Mouse (Mus musculus) forebrain, postnatal 0 days (tissue): ENCODE results near the gene Nrxn3. TPM values are rescaled to one million over a fixed set of nuclear protein-coding genes. Genes with fewer than 3 reads are reported as not detected.

Experiments
- ATAC-seq: fragments of 200-750 bp; cut with Nextera tagmentation; 2 replicates; pipeline ENCODE4 v1.8.0; 2017; ENCODE audit warnings: mild to moderate bottlenecking, moderate library complexity
- DNase-seq: peaks from one replicate; pipeline ENCODE4 v3.0.0-alpha.2; 2015
- H3K27ac ChIP-seq: fragments of 300-500 bp; sonication (generic); 2 replicates; pipeline ENCODE4 v1.5.1; 2014; ENCODE audit warnings: low read depth, mild to moderate bottlenecking, antibody characterized with exemption, low read length, moderate library complexity, mixed read lengths
- H3K27me3 ChIP-seq: fragments of 300-500 bp; sonication (generic); 2 replicates; pipeline ENCODE4 v1.6.1; 2014; ENCODE audit warnings: mild to moderate bottlenecking, low read length, mixed read lengths; ENCODE audit not compliant: insufficient read depth
- H3K36me3 ChIP-seq: fragments of 300-500 bp; sonication (generic); 2 replicates; pipeline ENCODE4 v1.6.1; 2014; ENCODE audit warnings: mild to moderate bottlenecking, moderate library complexity; ENCODE audit not compliant: insufficient read depth
- H3K4me1 ChIP-seq: fragments of 300-500 bp; sonication (generic); 2 replicates; pipeline ENCODE4 v1.6.1; 2014; ENCODE audit warnings: antibody characterized with exemption; ENCODE audit not compliant: insufficient read depth
- H3K4me2 ChIP-seq: fragments of 300-500 bp; sonication (generic); 2 replicates; pipeline ENCODE4 v1.6.1; 2014; ENCODE audit warnings: low read depth, mild to moderate bottlenecking, moderate library complexity
- H3K4me3 ChIP-seq: fragments of 300-500 bp; sonication (generic); 2 replicates; pipeline ENCODE4 v1.5.1; 2014; ENCODE audit warnings: low read depth, low read length, mixed read lengths
- H3K9ac ChIP-seq: fragments of 300-500 bp; sonication (generic); 2 replicates; pipeline ENCODE4 v1.6.1; 2014; ENCODE audit warnings: mild to moderate bottlenecking
- H3K9me3 ChIP-seq: fragments of 300-500 bp; sonication (generic); 2 replicates; pipeline ENCODE4 v1.6.1; 2016; ENCODE audit warnings: low read length
- CTCF ChIP-seq: sonication (generic); IDR thresholded peaks from 2 replicates; pipeline ENCODE4 v1.5.1; 2016; ENCODE audit warnings: antibody characterized with exemption, control low read depth, low read depth
- WGBS: fragments of 180-500 bp; shearing (Covaris S2); extraction: QIAGEN DNeasy Blood & Tissue Kit; methylation state at CpG from one replicate; pipeline ENCODE4 v1.1.7; 2014; 5-methylcytosine and 5-hydroxymethylcytosine counted together
- polyA plus RNA-seq: library from polyadenylated mRNA; unstranded; fragments of >200 nt; fragmentation: Nextera tagmentation; extraction: Ambion mirVana; gene quantifications from 2 replicates; pipeline ENCODE4 v1.2.1, GENCODE M21; 2015
- total RNA-seq: library from RNA; depleted of rRNA; stranded (reverse); fragments of >200 nt; gene quantifications from 2 replicates; pipeline ENCODE4 v1.2.3, GENCODE M21; 2014

Gene Nrxn3
- total and polyA plus RNA-seq, 2 experiments from 2014 or later, result 59.9 to 94.6 TPM

GRCm38 (mm10) chr12:88808947-88809346, 86.3 kb downstream of the Nrxn3 start:
- no peaks in the 10 kb centered on the region for H3K27me3 ChIP-seq
- H3K4me1 ChIP-seq, result no peaks in the 10 kb centered on the region
- 100% methylated on average over 1 of the region's 1 CpGs for WGBS
- no peak for TF ChIP-seq CTCF
- H3K27ac ChIP-seq, result no peak overlapping the region
- no peak overlapping the region for H3K9ac ChIP-seq
- no peak for ATAC-seq
- H3K4me3 ChIP-seq, result no peak overlapping the region
- DNase-seq, result no peak
- H3K4me2 ChIP-seq, result no peak overlapping the region
- no peaks in the 10 kb centered on the region for H3K36me3 ChIP-seq
- H3K9me3 ChIP-seq, result no peaks in the 10 kb centered on the region

GRCm38 (mm10) chr12:88812173-88812572, 89.5 kb downstream of the Nrxn3 start:
- Histone ChIP-seq H3K36me3 (no peaks in the 10 kb centered on the region), H3K27ac (peak overlapping the region; percentile 29; the same call in 1 of the 2 replicates), H3K4me2 (no peak overlapping the region), H3K4me1 (no peaks in the 10 kb centered on the region), H3K9ac (no peak overlapping the region), H3K4me3 (no peak overlapping the region), H3K27me3 (no peaks in the 10 kb centered on the region), H3K9me3 (no peaks in the 10 kb centered on the region)
- no peak for TF ChIP-seq CTCF
- no peak for DNase-seq
- WGBS, result 60% methylated on average over 5 of the region's 5 CpGs
- ATAC-seq, result peak; percentile 51

GRCm38 (mm10) chr12:88816865-88817264, 94.2 kb downstream of the Nrxn3 start:
- H3K27ac ChIP-seq, result no peak overlapping the region
- no peak overlapping the region for H3K9ac ChIP-seq
- DNase-seq (no peak), ATAC-seq (no peak)
- H3K4me3 ChIP-seq, result no peak overlapping the region
- no peak overlapping the region for H3K4me2 ChIP-seq
- no peaks in the 10 kb centered on the region for H3K4me1 ChIP-seq
- H3K27me3 ChIP-seq, result no peaks in the 10 kb centered on the region
- no peaks in the 10 kb centered on the region for H3K36me3 ChIP-seq
- 76% methylated on average over 5 of the region's 5 CpGs for WGBS
- no peaks in the 10 kb centered on the region for H3K9me3 ChIP-seq
- no peak for TF ChIP-seq CTCF

- DNase-seq (no peak), ATAC-seq (no peak)
- Histone ChIP-seq H3K27me3 (no peaks in the 10 kb centered on the region), H3K4me2 (no peak overlapping the region), H3K27ac (no peak overlapping the region), H3K4me1 (no peaks in the 10 kb centered on the region), H3K9me3 (no peaks in the 10 kb centered on the region), H3K4me3 (no peak overlapping the region), H3K9ac (no peak overlapping the region), H3K36me3 (no peaks in the 10 kb centered on the region)
- WGBS, result 76% methylated on average over 4 of the region's 4 CpGs
- TF ChIP-seq CTCF, result no peak
These were observed 96.1 kb downstream of the Nrxn3 start for GRCm38 (mm10) chr12:88818622-88819334.

GRCm38 (mm10) chr12:88819335-88819709, 96.6 kb downstream of the Nrxn3 start:
- TF ChIP-seq CTCF, result no peak
- no peak for DNase-seq
- WGBS, result 69% methylated on average over 5 of the region's 5 CpGs
- no peaks in the 10 kb centered on the region for H3K4me1 ChIP-seq
- no peak overlapping the region for H3K4me2 ChIP-seq
- no peaks in the 10 kb centered on the region for H3K36me3 ChIP-seq
- H3K9me3 ChIP-seq, result no peaks in the 10 kb centered on the region
- H3K27me3 ChIP-seq, result no peaks in the 10 kb centered on the region
- no peak for ATAC-seq
- H3K27ac ChIP-seq, result no peak overlapping the region
- no peak overlapping the region for H3K9ac ChIP-seq
- H3K4me3 ChIP-seq, result no peak overlapping the region

GRCm38 (mm10) chr12:88820131-88820530, 97.5 kb downstream of the Nrxn3 start:
- no peaks in the 10 kb centered on the region for H3K36me3 ChIP-seq
- ATAC-seq (no peak), DNase-seq (no peak)
- no peaks in the 10 kb centered on the region for H3K27me3 ChIP-seq
- 28% methylated on average over 3 of the region's 3 CpGs for WGBS
- TF ChIP-seq CTCF, result no peak
- H3K4me3 ChIP-seq, result no peak overlapping the region
- no peak overlapping the region for H3K27ac ChIP-seq
- no peak overlapping the region for H3K4me2 ChIP-seq
- no peaks in the 10 kb centered on the region for H3K9me3 ChIP-seq
- H3K4me1 ChIP-seq, result no peaks in the 10 kb centered on the region
- H3K9ac ChIP-seq, result no peak overlapping the region

- Histone ChIP-seq H3K36me3 (no peaks in the 10 kb centered on the region), H3K4me1 (no peaks in the 10 kb centered on the region), H3K9me3 (no peaks in the 10 kb centered on the region), H3K9ac (no peak overlapping the region), H3K4me2 (no peak overlapping the region), H3K27me3 (no peaks in the 10 kb centered on the region), H3K27ac (no peak overlapping the region), H3K4me3 (no peak overlapping the region)
- no peak for TF ChIP-seq CTCF
- no peak for DNase-seq
- no peak for ATAC-seq
- 95% methylated on average over 1 of the region's 1 CpGs for WGBS
These were observed 108.2 kb downstream of the Nrxn3 start for GRCm38 (mm10) chr12:88830851-88831250.
